Mouse (Mus musculus): ENCODE measurements around the gene Krt19.

Gene Krt19

GRCm38 (mm10) chr11:100136559-100136958 lies 11.9 kb downstream of the Krt19 start:
- no peak for DNase-seq (ENCODE audit: low spot score)

GRCm38 (mm10) chr11:100135731-100136130 lies 12.7 kb downstream of the Krt19 start, which contains the start of gene Krt15:
Krt15 (minus strand) TSS chr11:100135928.
- no peak for DNase-seq (ENCODE audit: low spot score)

- DNase-seq (ENCODE audit: low spot score) = no peak
Measured at GRCm38 (mm10) chr11:100124901-100125300, 23.6 kb downstream of the Krt19 start.

GRCm38 (mm10) chr11:100121466-100121865 lies 27.0 kb downstream of the Krt19 start, which contains the start of gene Krt13:
Krt13 (minus strand) TSS chr11:100121566.
- DNase-seq (ENCODE audit: low spot score) = no peak

- DNase-seq (ENCODE audit: low spot score) = no peak
Measured at GRCm38 (mm10) chr11:100120331-100120730, 28.1 kb downstream of the Krt19 start.

GRCm38 (mm10) chr11:100113742-100114029 lies 34.8 kb downstream of the Krt19 start:
- DNase-seq (ENCODE audit: low spot score) = no peak

- no peak for DNase-seq (ENCODE audit: low spot score)
Measured at GRCm38 (mm10) chr11:100112935-100113741, 35.3 kb downstream of the Krt19 start.

- no peak for DNase-seq (ENCODE audit: low spot score)
Measured at GRCm38 (mm10) chr11:100105576-100106122, 42.8 kb downstream of the Krt19 start, which contains the start of gene Krt36. Krt36 (minus strand) TSS chr11:100105626.

GRCm38 (mm10) chr11:100102693-100103429 lies 45.6 kb downstream of the Krt19 start:
- DNase-seq (ENCODE audit: low spot score) = no peak

GRCm38 (mm10) chr11:100100391-100100790 lies 48.1 kb downstream of the Krt19 start:
- no peak for DNase-seq (ENCODE audit: low spot score)

GRCm38 (mm10) chr11:100097819-100098218 lies 50.6 kb downstream of the Krt19 start:
- DNase-seq (ENCODE audit: low spot score) = no peak

- DNase-seq (ENCODE audit: low spot score) = no peak
Measured at GRCm38 (mm10) chr11:100096141-100096540, 52.3 kb downstream of the Krt19 start, which contains the start of gene Krt35. Krt35 (minus strand) TSS chr11:100096241.
